ENCODE assay signal across 19 mouse cellular contexts in genomic region chr4:130660106-130660505, GRCm38 (mm10). TPM values are rescaled to one million over a fixed set of nuclear protein-coding genes. Genes with fewer than 3 reads are reported as not detected.
DNase-seq lines count a peak whose midpoint lies in the region; ATAC-seq lines count a peak whose summit lies in the region.
"Had no signal": no experiment of that assay in that cellular context is flagged by ENCODE, and none has a peak within 500 bp of the region (broad histone marks: within the 10 kb centered on the region; RNA-seq: fewer than 3 reads in every experiment).

No protein-coding gene starts in this region.

- ATAC-seq in activated CD4-positive, CD25-positive, alpha-beta regulatory T cell, adult 4 months: no peak
- ATAC-seq: CD4-positive, CD25-positive, alpha-beta regulatory T cell, adult 4 months; forebrain, embryonic 13.5 days; hindbrain, postnatal 0 days had no signal

- no peak overlapping the region for H3K4me3 ChIP-seq in hindbrain, embryonic 10.5 days
- H3K4me3 ChIP-seq: embryonic facial prominence, embryonic 12.5 days; forebrain, embryonic 13.5 days; gastrocnemius, adult 2 months; heart, embryonic 13.5 days; hindbrain, embryonic 12.5 days had no signal

- DNase-seq in spleen, postnatal 10 days (ENCODE audit: low spot score in 2 of 2): peak; percentile 29 to 30
- no peak for DNase-seq in spleen, adult 12 weeks (ENCODE audit: low spot score)
- DNase-seq in ES-CJ7 (ENCODE audit: low read depth, low spot score): peak; percentile 62
- peak; percentile 51 for DNase-seq in ZHBTc4 (ENCODE audit: low read depth, low spot score)
- no peak for DNase-seq in hindbrain, embryonic 10.5 days (ENCODE audit: low spot score)
- DNase-seq: adrenal gland, postnatal 14 days; cerebellum, adult 11-12 months; cerebellum, adult 9-10 months; cerebellum, postnatal 25 days; gastrocnemius, adult 2 months; gastrocnemius, postnatal 25 days; heart, postnatal 36 days had no signal

- no peaks in the 10 kb centered on the region for H3K9me3 ChIP-seq in hindbrain, embryonic 10.5 days
- H3K9me3 ChIP-seq: embryonic facial prominence, embryonic 12.5 days; forebrain, embryonic 13.5 days; heart, embryonic 13.5 days; hindbrain, embryonic 12.5 days had no signal

- no peaks in the 10 kb centered on the region for H3K36me3 ChIP-seq in hindbrain, embryonic 10.5 days
- H3K36me3 ChIP-seq: embryonic facial prominence, embryonic 12.5 days; heart, embryonic 13.5 days; hindbrain, embryonic 12.5 days had no signal

- H3K27ac ChIP-seq in hindbrain, embryonic 10.5 days: no peak overlapping the region
- H3K27ac ChIP-seq: embryonic facial prominence, embryonic 12.5 days; forebrain, embryonic 13.5 days; gastrocnemius, adult 2 months; heart, embryonic 13.5 days; hindbrain, embryonic 12.5 days; hindbrain, postnatal 0 days had no signal

- 88% methylated on average over 2 of the region's 2 CpGs for WGBS in hindbrain, embryonic 10.5 days

- no peaks in the 10 kb centered on the region for H3K27me3 ChIP-seq in hindbrain, embryonic 10.5 days (ENCODE audit: insufficient read depth, poor library complexity, severe bottlenecking)
- H3K27me3 ChIP-seq: embryonic facial prominence, embryonic 12.5 days; forebrain, embryonic 13.5 days; heart, embryonic 13.5 days; hindbrain, embryonic 12.5 days had no signal

- peaks cover 10% of the 10 kb centered on the region for H3K4me1 ChIP-seq in hindbrain, embryonic 10.5 days (replicated peaks)

RNA-seq across cellular contexts. Expression of gene Pum1, which starts 3.0 kb away (rescaled TPM):
- 10 to 100 TPM; 59.1 to 64.8 TPM for polyA plus RNA-seq in activated CD4-positive, CD25-positive, alpha-beta regulatory T cell, adult 4 months (2017; shearing (Covaris generic))
- 103 and 118 TPM in 2 replicates for polyA plus RNA-seq in hindbrain, embryonic 10.5 days (2016; fragmentation: Nextera tagmentation; extraction: Ambion mirVana)

Comparison
In these comparisons a context has a peak if more than half of its experiments do, and no peak if none do; other contexts are left out.
1. DNase-seq: peak in spleen, postnatal 10 days (2 of 2), ES-CJ7 (single experiment) and ZHBTc4 (single experiment); none in spleen, adult 12 weeks (single experiment) and hindbrain, embryonic 10.5 days (single experiment).